Mouse (Mus musculus) fibroblast of lung, adult 2 months (primary cell): ENCODE measurements around the gene Txndc16.

Experiments used
- DNase-seq: peaks from one replicate; pipeline ENCODE4 v3.0.0-alpha.2; 2011; ENCODE audit warnings: low read depth

The Txndc16 gene

DNA sequence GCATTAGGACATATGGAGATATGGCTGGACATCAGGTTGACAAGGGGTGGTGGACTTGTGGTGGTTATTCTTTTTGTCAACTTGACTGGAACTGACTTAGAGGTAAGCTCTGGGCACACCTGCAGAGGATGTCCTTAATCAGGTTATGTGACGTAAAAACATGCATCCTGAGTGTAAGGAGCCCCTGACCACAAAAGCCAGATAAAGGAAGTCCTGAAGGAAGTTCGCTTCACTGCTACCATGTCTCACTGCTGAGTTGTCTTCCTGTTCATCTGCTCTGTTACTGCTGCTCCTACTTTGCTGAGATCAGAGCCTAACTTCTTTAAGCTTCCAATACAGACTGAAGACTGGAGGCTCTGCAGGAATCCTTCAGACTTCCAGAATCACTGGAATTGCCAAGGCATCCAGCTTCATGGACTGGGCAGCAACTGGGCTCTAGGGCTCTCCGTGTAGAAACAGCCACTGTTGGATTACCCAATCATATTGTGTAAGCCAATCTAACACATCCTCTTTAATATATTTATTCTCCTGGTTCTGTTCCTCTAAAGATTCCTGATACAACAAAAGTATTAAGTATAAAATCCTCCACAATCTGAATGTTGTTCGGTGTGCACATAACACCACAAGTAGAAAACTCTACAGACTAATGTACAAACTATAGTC lies 64.5 kb downstream of the Txndc16 start:
- no peak for DNase-seq

DNA sequence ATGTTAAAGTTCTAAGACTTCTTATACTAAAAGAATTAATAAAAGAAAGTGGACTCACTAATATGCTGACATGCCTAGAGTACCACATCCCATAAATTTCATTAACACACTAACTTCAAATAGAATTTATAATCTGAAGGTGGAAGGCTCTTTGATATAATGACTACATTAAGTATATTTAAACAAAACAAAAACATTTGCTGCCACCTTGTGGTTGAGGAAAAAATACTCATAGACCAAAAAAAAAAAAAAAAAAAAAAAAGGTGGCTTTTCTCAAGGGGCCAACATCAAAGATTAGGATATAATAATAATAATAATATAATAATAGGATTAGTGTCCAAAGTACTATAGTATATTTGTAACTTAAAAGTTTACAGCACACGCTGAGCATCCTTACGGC lies 66.9 kb downstream of the Txndc16 start:
- no peak for DNase-seq

DNA sequence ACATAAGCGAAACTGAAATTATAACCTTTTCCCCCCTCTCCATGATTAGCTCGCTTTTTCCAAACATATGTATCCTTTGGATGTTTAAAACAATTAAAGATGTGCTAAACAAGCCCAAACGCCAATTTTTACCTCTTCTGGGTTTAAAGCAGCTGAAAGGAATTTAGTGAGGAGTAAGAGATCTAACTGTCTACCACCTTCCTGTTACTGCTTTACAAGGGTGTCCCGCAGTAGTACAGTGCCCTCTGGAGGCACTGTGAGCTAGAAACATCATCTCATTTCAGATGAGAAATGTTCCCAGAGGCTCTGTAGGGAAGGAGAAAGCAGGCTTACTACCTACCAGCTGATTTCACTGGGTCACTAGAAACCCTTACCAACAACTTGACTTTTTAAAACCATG lies 77.6 kb downstream of the Txndc16 start:
- no peak for DNase-seq

DNA sequence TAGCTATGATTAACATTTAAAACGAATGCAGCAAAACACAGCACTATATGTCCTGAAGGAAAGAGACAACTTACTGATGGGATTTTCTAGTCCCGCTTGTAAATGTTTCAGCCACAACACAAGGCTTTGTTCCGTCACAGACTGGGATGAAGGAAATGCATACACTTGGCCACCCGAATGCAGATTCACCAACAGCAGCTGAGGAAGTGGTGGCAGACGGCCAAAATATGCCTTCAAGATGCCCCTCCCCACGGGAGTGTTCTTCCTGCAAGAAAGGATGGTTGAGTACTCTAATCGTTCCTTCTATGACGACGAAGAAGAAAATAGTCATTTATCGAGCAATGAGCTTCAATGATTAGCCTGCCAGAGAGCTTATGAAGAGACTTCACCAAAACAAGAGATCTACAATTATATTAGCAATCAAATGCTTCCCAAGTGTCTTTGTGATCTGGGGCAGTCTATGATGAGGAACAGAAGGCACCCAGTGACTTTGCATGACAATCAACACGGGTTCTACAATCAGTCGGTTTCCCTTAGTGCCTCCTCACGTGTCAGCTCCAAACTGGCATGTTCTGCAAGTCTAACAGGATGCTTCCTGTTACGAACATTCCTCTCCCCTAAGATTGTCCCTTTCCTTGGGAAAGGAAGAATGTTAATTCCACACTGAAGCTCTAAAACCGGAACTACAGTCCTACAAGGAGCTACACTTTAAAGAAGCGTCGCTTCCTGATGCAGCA lies 79.6 kb downstream of the Txndc16 start:
- no peak for DNase-seq

DNA sequence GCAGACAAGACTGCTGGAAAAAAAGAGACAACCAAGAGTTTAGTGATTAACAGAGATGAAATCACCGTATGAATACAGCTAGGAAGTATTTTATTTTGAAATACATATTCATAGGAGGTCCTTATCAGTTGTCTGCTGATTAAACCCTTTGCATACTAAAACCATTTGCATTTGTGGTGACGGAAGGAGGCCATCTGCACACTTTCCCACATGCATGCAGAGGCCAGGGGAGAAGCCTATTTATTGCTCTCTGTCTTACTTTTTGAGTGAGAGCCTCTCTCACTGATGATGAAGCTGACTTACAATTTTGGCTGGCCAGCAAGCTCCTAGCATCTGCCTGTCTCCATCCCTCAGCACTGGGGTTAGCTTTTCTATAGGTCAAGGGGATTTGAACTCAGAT lies 84.2 kb downstream of the Txndc16 start:
- no peak for DNase-seq

DNA sequence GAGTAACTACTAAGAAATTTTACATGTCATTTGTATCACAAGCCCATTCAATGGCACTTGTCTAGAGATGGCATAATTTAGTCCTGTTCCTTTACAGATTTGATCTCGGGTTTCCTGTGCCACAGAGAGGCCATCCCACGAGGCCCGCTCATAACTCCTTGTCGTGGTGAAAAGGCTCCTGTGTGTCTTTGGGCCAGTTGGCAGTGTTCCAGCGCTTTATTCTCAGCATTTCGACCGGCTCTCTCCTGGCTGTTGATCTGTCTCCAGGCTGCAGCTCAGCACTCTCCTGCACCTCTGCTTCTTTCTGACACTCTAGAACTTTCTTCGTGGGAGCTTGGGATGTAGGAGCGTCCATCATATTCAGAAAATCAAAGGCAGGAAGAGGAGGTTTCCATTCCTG lies 84.6 kb downstream of the Txndc16 start:
- DNase-seq: no peak

DNA sequence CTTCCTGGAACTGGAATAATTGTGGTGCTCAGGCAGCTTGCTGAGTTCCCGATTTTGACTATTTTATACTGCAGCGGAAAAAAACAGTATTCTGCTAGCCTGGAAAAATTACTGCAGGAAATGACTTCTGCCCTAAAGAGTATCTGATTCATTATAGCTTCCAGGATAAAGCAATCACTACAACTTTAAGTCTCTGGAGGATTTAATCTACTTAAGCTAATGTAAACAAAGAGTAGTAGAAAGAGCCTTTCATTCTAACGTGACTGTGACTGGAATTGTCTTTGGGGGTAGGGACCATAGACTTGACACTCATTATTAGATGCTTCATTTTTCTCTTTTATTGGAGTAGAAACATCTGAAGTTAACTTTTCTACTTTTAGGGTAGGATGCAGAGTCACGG lies 101.8 kb downstream of the Txndc16 start:
- DNase-seq: no peak

DNA sequence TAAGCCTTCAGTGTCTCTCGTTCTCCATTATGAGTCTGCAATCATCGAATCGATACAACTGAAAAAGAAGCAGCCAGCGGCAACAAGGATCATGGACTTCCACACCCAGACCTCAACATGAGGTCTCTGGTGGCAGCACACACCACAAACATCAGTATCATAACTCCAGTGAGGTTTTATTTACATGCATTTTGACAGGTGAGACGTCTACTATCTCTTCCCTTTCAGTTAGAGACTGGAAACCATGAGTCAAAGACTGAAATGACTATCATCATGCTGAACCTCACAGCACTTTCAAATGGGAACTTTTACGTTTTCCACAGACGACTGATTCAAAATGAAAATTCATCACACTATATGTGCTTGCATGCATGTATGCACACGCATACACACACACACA lies 117.9 kb downstream of the Txndc16 start:
- no peak for DNase-seq

DNA sequence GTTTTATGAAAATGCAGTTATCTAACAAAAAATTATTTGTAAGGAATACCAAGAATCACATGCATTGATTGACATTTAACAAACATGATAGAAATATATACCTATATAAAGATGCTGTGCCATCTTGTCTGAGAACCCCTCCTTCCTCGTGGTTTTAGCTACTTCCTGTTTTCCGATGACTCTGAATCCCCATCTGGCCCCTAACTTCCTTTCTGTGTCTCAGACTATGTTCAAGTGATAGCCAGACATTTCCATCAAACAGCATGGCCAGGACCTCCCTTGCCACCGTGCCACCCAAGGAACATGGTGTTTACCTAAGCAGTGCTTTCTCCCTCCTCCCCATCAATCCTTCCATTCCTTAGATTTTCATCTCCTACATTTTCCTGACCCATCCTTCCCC lies 127.8 kb downstream of the Txndc16 start:
- no peak for DNase-seq

DNA sequence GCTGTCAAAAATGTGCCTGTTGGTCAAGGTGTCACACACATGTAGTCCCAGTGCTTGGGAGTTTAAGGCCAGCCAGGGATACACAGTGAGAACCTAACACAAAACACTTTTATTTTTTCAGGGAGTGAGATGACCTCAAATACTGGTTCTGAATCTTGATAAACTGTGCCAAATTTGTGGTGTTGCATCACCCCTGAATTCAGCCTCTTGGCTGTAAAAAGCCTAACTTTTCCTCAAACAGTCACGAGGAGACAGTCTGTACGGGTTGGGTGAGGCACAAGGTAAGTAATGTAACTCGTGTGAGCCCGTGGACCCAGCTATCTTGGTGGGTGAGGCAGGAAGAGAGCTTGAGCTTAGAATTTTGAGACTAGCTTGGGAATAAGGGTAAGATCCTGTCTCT lies 130.1 kb downstream of the Txndc16 start:
- peak; percentile 54 for DNase-seq

DNA sequence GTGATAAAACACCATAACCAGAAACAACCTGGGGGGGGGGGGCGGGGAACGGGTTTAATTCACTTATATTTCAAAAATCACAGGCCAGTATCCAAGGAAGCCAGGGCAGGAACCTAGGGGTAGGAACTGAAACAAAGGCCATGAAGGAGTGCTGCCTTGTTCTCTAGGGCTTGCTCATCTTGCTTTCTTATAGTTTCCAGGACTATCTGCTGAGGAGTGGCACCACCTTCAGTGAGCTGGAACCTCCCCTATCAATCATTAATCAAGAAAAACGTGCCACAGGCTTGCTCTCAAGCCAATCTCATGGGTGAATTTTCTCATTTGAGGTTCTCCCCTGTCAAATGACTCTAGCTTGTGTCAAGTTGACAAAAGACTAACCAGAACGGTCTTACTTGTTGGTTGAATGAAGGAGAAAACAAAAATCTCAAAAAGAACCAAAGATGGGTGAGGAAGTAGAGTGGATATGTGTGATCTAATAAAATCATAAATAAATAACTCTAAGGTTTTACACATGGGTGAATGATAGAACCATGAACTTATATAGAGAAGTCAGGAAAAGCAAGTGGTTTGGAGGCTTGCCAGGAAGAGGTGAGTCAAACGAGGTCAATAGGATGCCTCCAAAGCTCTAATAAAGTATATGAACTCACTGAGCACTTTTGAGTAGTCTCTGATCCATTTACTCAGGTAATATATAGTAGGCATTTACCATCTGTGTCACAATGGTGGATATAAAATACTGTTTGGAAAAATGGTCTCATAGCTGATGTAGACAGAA lies 134.3 kb downstream of the Txndc16 start:
- no peak for DNase-seq

DNA sequence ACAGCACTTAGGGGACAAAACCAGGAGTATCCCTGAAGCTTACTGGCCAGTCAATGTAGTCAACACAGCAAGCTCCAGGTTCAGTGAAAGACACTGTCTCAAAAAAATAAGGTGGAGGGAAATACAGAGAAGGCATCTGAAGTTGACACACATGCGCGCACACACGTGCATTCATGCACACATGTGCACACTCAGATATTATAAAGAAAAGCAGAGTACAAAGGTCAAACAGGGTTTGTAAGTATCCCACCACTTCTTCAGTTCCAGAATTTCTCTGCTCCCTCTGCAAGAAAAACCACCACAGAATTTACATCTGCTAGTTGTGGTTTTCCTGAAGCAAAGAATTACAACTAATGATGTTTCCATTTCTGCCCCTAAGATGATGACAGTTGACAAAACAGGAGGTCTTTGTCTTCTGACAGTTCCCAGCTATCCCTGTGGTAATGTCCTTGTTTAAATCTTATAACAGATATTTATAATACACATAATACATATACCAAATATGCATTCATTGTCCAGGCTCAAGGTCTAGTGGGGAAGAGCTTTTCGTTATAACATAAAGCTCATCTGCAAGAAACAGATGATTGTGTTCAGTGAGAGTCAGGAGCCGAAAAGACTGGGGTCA lies 135.4 kb downstream of the Txndc16 start:
- no peak for DNase-seq

DNA sequence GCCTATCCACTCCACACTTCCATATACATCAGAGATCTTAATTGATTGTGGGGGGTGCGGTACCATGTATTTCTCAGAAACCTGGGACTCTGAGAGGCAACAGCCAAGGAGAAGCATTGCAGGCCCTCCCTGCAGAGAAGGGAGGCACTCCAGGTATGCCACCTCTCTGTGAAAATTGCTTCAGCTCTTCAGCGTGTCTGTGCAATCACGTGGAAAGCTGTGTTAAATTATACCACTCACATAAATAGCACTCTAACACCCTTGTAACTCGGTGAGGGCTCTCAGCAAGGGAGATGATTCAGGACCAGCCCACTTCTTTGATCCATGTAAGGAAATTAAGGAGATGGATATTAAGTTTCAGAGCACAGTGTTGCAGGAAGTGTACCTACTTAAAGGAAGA lies 136.6 kb downstream of the Txndc16 start:
- no peak for DNase-seq
